Mouse (Mus musculus) stomach, embryonic 14.5 days (tissue): ENCODE data around the gene Ibtk. TPM values are rescaled to one million over a fixed set of nuclear protein-coding genes. Genes with fewer than 3 reads are reported as not detected.

Experiments
- ATAC-seq: fragments of 200-750 bp; cut with Nextera tagmentation; 2 replicates; pipeline ENCODE4 v1.8.0; 2017; ENCODE audit warnings: low read depth, moderate TSS enrichment; ENCODE audit not compliant: insufficient number of reproducible peaks, insufficient read depth, low FRiP score
- H3K27ac ChIP-seq: fragments of 300-500 bp; sonication (generic); 2 replicates; pipeline ENCODE4 v1.5.1; 2014; ENCODE audit warnings: mild to moderate bottlenecking, low read length, moderate library complexity, mixed read lengths
- H3K27me3 ChIP-seq: fragments of 300-500 bp; sonication (generic); 2 replicates; pipeline ENCODE4 v1.6.1; 2014; ENCODE audit warnings: low read length, control low read depth, mixed read lengths; ENCODE audit not compliant: control insufficient read depth, insufficient read depth
- H3K36me3 ChIP-seq: fragments of 300-500 bp; sonication (generic); 2 replicates; pipeline ENCODE4 v1.6.1; 2014; ENCODE audit warnings: mild to moderate bottlenecking, control low read depth, low read length, moderate library complexity, mixed read lengths; ENCODE audit not compliant: control insufficient read depth, insufficient read depth
- H3K4me1 ChIP-seq: fragments of 300-500 bp; sonication (generic); 2 replicates; pipeline ENCODE4 v1.6.1; 2014; ENCODE audit warnings: low read length, control low read depth, mixed read lengths; ENCODE audit not compliant: control insufficient read depth, insufficient read depth
- H3K4me2 ChIP-seq: fragments of 300-500 bp; sonication (generic); replicated peaks from 2 replicates; pipeline ENCODE4 v1.6.1; 2014; ENCODE audit warnings: low read depth, low read length, control low read depth
- H3K4me3 ChIP-seq: fragments of 300-500 bp; sonication (generic); 2 replicates; pipeline ENCODE4 v1.5.1; 2014; ENCODE audit warnings: low read depth, low read length, control low read depth
- H3K9ac ChIP-seq: fragments of 300-500 bp; sonication (generic); replicated peaks from 2 replicates; pipeline ENCODE4 v1.6.1; 2014; ENCODE audit warnings: low read depth, mild to moderate bottlenecking, control low read depth, low read length, moderate library complexity, mixed read lengths
- H3K9me3 ChIP-seq: fragments of 300-500 bp; sonication (generic); 2 replicates; pipeline ENCODE4 v1.6.1; 2016; ENCODE audit warnings: low read depth, low read length, control low read depth; ENCODE audit not compliant: control insufficient read depth
- WGBS: fragments of 180-500 bp; shearing (Covaris S2); extraction: QIAGEN DNeasy Blood & Tissue Kit; methylation state at CpG from one replicate; pipeline ENCODE4 v1.1.7; 2014; 5-methylcytosine and 5-hydroxymethylcytosine counted together
- polyA plus RNA-seq: library from polyadenylated mRNA; unstranded; fragments of >200 nt; fragmentation: Nextera tagmentation; extraction: Ambion mirVana; gene quantifications from 2 replicates; pipeline ENCODE4 v1.2.1, GENCODE M21; 2014

Gene Ibtk
- polyA plus RNA-seq, 1 experiment from 2014 or later: 46.1 TPM

DNA sequence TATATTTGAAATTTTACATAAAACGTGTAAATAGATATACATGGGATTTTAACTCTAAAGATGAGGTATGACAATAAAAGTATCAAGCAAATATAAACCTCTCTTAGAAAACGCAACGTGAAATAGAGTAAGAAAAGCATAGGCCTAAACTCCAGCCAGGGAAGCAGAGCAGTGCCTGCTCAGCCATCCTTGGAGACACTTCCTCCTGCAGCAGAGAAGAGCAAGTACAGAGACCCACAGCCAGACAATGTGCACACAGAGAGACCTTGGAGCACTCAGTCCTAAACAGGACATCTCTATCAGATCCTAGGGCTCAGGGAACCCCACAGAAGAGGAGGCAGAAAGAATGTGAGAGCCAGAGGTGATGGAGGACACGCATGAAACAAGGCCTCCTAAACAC, 7.0 kb downstream of the Ibtk start:
- Histone ChIP-seq H3K27ac (no peak overlapping the region), H3K4me2 (no peak overlapping the region), H3K27me3 (no peaks in the 10 kb centered on the region), H3K36me3 (peaks cover 17% of the 10 kb centered on the region), H3K9me3 (no peaks in the 10 kb centered on the region), H3K4me1 (no peaks in the 10 kb centered on the region), H3K4me3 (no peak overlapping the region), H3K9ac (no peak overlapping the region)
- no peak for ATAC-seq
- 86% methylated on average over 4 of the region's 4 CpGs for WGBS

DNA sequence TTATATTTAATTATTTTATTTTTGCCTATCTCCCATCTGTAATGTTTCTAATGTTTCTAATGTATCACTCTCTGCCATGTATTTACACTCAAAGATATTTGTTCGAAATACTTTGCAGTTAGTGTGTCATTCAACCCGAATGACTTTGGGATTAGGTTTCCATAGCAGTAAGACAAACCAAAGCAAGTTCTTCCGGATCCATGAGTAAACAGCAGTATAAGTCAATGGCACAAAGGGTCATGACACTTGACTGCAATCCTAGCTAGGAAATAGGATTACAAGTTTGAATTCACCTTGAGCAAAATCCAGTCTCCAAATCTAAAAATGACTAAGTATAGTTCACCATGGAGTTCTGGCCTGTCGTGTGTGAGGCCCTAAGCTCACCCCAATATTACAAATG, 9.9 kb downstream of the Ibtk start:
- Histone ChIP-seq H3K27ac (no peak overlapping the region), H3K9ac (no peak overlapping the region), H3K4me3 (no peak overlapping the region), H3K27me3 (no peaks in the 10 kb centered on the region), H3K36me3 (peaks cover 18% of the 10 kb centered on the region), H3K4me1 (no peaks in the 10 kb centered on the region), H3K9me3 (no peaks in the 10 kb centered on the region), H3K4me2 (no peak overlapping the region)
- WGBS: 65% methylated on average over 4 of the region's 4 CpGs
- no peak for ATAC-seq

DNA sequence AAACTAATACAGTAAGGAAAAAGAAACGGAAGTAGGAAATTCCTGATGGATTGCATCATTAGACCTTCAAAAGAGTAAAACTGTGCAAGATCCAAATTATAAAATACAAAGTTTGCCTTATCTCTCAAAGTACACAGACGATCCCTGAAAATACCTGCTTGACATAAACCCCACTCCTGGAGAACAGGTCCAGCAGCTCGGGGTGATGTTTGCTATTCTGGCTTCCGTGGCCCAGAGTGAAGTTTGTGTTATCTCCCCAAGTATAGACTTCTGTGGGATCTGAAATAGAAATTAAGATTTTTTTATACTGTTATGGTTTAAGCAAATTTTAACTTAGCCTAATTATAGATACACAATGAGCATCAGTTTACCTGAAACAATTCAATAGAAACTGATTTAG, 14.3 kb downstream of the Ibtk start:
- Histone ChIP-seq H3K9me3 (no peaks in the 10 kb centered on the region), H3K36me3 (peaks cover 39% of the 10 kb centered on the region), H3K27me3 (no peaks in the 10 kb centered on the region), H3K4me3 (no peak overlapping the region), H3K4me1 (no peaks in the 10 kb centered on the region), H3K9ac (no peak overlapping the region), H3K27ac (no peak overlapping the region), H3K4me2 (no peak overlapping the region)
- 73% methylated on average over 4 of the region's 4 CpGs for WGBS
- no peak for ATAC-seq

DNA sequence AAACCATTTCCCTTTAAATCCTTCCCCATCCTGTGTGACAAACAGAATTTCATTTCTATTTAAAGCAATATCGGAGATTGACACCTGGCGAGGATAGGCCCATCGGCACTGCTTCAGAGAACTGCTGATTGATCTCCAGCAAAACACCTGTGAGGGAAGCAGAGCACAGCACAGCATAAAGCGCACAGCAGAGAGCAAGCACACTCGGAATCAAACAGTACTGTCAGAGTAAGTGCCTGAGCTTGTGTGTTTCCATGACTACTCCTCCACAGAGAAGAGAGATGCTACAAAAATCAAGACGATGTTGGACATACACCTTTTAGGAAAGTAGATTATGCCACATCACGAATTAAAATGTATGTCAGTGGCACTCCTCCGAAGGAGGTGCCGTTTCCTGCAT, 25.1 kb downstream of the Ibtk start:
- Histone ChIP-seq H3K36me3 (peaks cover 58% of the 10 kb centered on the region), H3K4me2 (no peak overlapping the region), H3K4me1 (no peaks in the 10 kb centered on the region), H3K27me3 (no peaks in the 10 kb centered on the region), H3K9ac (no peak overlapping the region), H3K4me3 (no peak overlapping the region), H3K9me3 (no peaks in the 10 kb centered on the region), H3K27ac (no peak overlapping the region)
- no peak for ATAC-seq
- WGBS: 95% methylated on average over 9 of the region's 9 CpGs

DNA sequence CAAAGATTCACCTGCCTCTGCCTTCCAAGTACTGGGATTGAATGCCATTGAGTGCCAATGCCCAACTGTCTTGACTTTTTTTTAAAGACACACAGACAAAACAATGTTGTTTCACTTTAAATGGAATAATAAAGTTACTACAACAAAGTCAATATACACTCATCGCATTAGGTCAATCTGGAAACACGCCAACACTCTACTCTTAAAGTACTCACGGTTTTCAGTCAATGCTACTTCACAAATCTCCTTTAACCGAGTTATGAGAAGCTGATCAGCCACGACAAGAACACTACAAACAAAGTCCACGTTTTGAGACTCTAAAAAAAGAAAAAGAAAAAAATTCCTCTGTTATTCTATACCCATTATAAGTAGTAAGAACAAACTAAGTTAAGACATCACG, 31.8 kb downstream of the Ibtk start:
- Histone ChIP-seq H3K4me3 (no peak overlapping the region), H3K4me2 (no peak overlapping the region), H3K4me1 (no peaks in the 10 kb centered on the region), H3K36me3 (peaks cover 73% of the 10 kb centered on the region), H3K27me3 (no peaks in the 10 kb centered on the region), H3K9me3 (no peaks in the 10 kb centered on the region), H3K9ac (no peak overlapping the region), H3K27ac (no peak overlapping the region)
- no peak for ATAC-seq
- WGBS: 87% methylated on average over 7 of the region's 7 CpGs

DNA sequence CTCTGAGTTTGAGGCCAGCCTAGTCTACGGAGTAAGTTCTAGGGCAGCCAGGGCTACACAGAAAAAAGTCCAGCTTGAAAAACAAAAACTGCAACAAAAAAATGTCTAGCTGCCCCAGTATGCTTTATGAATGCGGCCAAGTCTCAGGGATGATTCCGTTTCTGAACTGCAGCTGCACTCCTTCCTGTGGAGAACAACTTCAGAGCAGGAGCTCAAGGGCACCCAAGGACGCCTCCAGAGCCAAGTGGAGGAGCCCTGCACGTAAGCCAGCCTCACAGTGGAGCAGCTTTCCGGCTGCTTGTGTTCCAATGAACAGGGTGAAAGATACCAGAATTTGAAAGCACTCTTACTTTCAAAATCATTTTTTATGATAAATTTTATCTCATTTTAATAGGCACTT, 41.8 kb downstream of the Ibtk start:
- H3K4me3 ChIP-seq: no peak overlapping the region
- H3K36me3 ChIP-seq: peaks cover 73% of the 10 kb centered on the region
- no peak overlapping the region for H3K27ac ChIP-seq
- no peak for ATAC-seq
- H3K4me2 ChIP-seq: no peak overlapping the region
- no peaks in the 10 kb centered on the region for H3K9me3 ChIP-seq
- 94% methylated on average over 6 of the region's 6 CpGs for whole genome bisulfite sequencing
- H3K9ac ChIP-seq: no peak overlapping the region
- H3K27me3 ChIP-seq: no peaks in the 10 kb centered on the region
- no peaks in the 10 kb centered on the region for H3K4me1 ChIP-seq

DNA sequence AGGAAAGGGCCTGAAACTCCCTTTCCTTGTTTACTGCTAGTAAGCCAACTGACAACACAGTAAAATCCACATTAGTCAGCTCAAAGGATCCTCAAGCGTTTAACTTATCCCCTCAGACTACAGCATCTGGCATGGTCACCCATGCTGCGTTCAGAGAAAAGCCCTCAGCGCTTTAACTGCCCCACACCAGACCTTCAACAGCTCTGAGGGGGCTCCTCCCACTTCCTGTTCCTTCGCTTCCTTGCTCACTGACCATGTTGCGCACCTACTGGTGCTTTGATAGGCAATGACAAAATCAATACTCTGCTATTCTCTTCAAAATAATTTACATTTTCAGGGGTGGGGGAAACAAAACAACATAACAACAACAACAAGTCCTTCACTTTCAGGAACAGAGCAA, 47.2 kb downstream of the Ibtk start:
- 86% methylated on average over 5 of the region's 5 CpGs for WGBS
- H3K27ac ChIP-seq: no peak overlapping the region
- ATAC-seq: no peak
- H3K9ac ChIP-seq: no peak overlapping the region
- no peaks in the 10 kb centered on the region for H3K27me3 ChIP-seq
- H3K4me3 ChIP-seq: no peak overlapping the region
- no peak overlapping the region for H3K4me2 ChIP-seq
- H3K9me3 ChIP-seq: no peaks in the 10 kb centered on the region
- H3K4me1 ChIP-seq: no peaks in the 10 kb centered on the region
- peaks cover 52% of the 10 kb centered on the region for H3K36me3 ChIP-seq

DNA sequence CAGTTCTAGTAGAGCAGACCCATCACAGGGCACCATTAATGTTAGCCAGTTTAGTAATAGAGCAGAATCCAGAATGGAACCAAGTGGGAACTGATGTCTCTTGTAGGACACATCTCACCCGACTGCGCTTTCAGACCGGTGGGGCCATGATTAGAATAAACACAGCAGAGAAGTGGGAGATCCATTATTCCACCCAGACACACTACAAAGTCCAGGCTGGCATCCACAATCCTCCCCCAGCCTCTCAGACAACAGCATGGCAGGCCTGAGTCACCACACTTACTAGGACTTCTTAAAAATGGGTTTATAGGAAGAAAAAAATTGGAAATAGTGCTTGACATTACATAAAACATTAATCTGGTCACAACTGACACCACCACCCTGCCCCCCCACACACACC, 53.5 kb downstream of the Ibtk start:
- H3K4me2 ChIP-seq: no peak overlapping the region
- H3K4me1 ChIP-seq: no peaks in the 10 kb centered on the region
- peaks cover 11% of the 10 kb centered on the region; the same call in 1 of the 2 replicates for H3K36me3 ChIP-seq
- no peak overlapping the region for H3K9ac ChIP-seq
- no peak for ATAC-seq
- no peaks in the 10 kb centered on the region for H3K27me3 ChIP-seq
- no peak overlapping the region for H3K27ac ChIP-seq
- WGBS: 95% methylated on average over 3 of the region's 3 CpGs
- H3K4me3 ChIP-seq: no peak overlapping the region
- no peaks in the 10 kb centered on the region for H3K9me3 ChIP-seq

DNA sequence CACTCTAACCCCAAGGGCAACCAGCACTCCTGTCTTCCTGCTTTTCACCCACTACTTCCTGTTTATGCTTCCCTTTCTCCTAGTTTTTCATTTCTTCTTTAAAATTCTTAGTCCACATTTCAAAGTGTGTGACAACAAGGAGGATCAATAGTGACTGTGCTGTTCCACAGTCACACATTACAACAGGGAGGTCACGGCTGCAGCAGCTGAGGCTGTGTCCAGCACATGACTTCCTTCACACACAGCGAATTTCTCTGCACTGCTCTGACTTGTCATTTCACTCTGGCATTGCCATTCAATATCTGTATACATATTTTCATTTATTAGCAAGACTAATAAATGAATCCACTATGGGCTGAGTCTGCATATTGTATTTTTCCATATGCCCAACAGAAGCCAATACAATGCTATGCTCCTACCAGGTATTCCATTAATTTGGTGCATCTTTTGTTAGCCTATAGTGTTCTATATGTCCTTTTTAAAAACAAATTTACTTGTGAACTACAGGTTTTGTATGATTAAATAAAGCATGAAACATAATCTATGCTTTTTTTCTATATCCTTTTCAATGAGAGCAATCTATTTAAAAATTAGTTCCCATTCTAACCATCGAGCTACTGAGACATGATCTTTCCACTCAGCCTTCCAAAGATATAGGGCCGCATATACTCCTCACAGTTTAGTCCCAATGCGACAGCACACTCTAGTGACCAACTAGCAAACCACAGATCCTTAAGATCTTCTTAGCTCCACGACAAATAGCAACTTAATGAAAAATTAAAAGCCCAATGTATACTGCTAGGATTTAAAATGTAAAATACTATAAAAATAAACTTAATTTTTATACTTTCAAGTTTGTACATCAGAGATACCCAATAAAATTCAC, 55.7 kb downstream of the Ibtk start:
- ATAC-seq: no peak
- peaks cover 24% of the 10 kb centered on the region for H3K36me3 ChIP-seq
- 64% methylated on average over 6 of the region's 6 CpGs for WGBS

More for the DNA sequence above, 55.7 kb downstream of the Ibtk start:
- Histone ChIP-seq H3K27ac (no peak overlapping the region), H3K4me3 (no peak overlapping the region), H3K9ac (no peak overlapping the region), H3K4me1 (no peaks in the 10 kb centered on the region), H3K4me2 (no peak overlapping the region), H3K9me3 (no peaks in the 10 kb centered on the region), H3K27me3 (no peaks in the 10 kb centered on the region)
